Mouse (Mus musculus): ENCODE measurements at regions not wholly inside any gene's neighbourhood (a gene's known extent, or its start where the extent isn't known, plus 50 kb on each side); places are given as distances from the start of the nearest gene placed in this dataset.
A peak's percentile ranks its signal among the peaks of the same experiment; 100 is the strongest.

- 9% methylated on average over 7 of the region's 7 CpGs for WGBS
- no peaks in the 10 kb centered on the region for H3K36me3 ChIP-seq (ENCODE audit: control insufficient read depth, insufficient read depth)
- H3K4me3 ChIP-seq (ENCODE audit: low read length) = no peak overlapping the region
- no peaks in the 10 kb centered on the region for H3K9me3 ChIP-seq (replicated peaks; ENCODE audit: control insufficient read depth, low read length)
- H3K27me3 ChIP-seq (ENCODE audit: control insufficient read depth, insufficient read depth, low read length) = no peaks in the 10 kb centered on the region; the same call in 1 of the 2 replicates
- H3K4me1 ChIP-seq (ENCODE audit: control insufficient read depth, insufficient read depth, low read length) = peaks cover 24% of the 10 kb centered on the region
- peak; percentile 84 for ATAC-seq (replicated peaks; ENCODE audit: extremely low read depth, insufficient read depth, low FRiP score)
- H3K4me2 ChIP-seq (ENCODE audit: low read depth, low read length) = peak overlapping the region; percentile 6; the same call in 1 of the 2 replicates
- peak overlapping the region; percentile 46 for H3K9ac ChIP-seq (ENCODE audit: low read length)
- peak overlapping the region; percentile 80 for H3K27ac ChIP-seq (ENCODE audit: low read length)
These were observed 51.0 kb upstream of the Wnt11 start for GRCm38 (mm10) chr7:98783954-98784353.

GRCm38 (mm10) chr7:98784369-98784931 is 50.5 kb upstream of the Wnt11 start:
- H3K27ac ChIP-seq (ENCODE audit: low read length) = peak overlapping the region; percentile 80
- peak overlapping the region; percentile 6; the same call in 1 of the 2 replicates for H3K4me2 ChIP-seq (ENCODE audit: low read depth, low read length)
- H3K9me3 ChIP-seq (replicated peaks; ENCODE audit: control insufficient read depth, low read length) = no peaks in the 10 kb centered on the region
- H3K4me3 ChIP-seq (ENCODE audit: low read length) = no peak overlapping the region
- WGBS = 44% methylated on average over 15 of the region's 15 CpGs
- peaks cover 27% of the 10 kb centered on the region for H3K4me1 ChIP-seq (ENCODE audit: control insufficient read depth, insufficient read depth, low read length)
- H3K9ac ChIP-seq (ENCODE audit: low read length) = peak overlapping the region; percentile 46
- ATAC-seq (replicated peaks; ENCODE audit: extremely low read depth, insufficient read depth, low FRiP score) = peak; percentile 7; the same call in 1 of the 2 replicates
- H3K36me3 ChIP-seq (ENCODE audit: control insufficient read depth, insufficient read depth) = no peaks in the 10 kb centered on the region
- no peaks in the 10 kb centered on the region; the same call in 1 of the 2 replicates for H3K27me3 ChIP-seq (ENCODE audit: control insufficient read depth, insufficient read depth, low read length)

All from heart, embryonic 16.5 days (tissue).